Mouse (Mus musculus) right cerebral cortex, postnatal 36 days (tissue): ENCODE data around the gene Rabepk.
"Not testable (repeated sequence)": the region's sequence is repeated elsewhere in the genome, so short reads cannot be mapped to it uniquely, and the experiment has no call there.

Experiments
- DNase-seq, 2 experiments: peaks; one replicate each; pipeline ENCODE4 v3.0.0; 2022; ENCODE audit warnings: low spot score in 2 of 2, mixed read lengths in 1 of 2

Rabepk gene

DNA sequence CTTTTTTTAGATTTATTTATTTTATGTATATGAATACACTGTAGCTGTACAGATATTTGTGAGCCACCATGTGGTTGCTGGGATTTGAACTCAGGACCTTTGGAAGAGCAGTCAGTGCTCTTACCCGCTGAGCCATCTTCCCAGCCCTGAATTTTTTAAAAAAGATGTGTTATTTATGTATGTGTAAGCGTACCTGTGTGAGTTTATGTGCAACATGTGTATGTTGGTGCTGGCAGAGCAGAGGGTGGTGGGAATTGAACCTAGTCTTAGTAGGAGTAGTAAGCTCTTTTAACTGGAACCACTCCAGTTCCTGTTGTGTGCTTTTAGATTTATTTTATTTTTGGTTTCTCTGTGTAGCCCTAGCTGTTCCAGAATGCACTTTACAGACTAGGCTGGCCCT is 4.5 kb upstream of the Rabepk start:
- DNase-seq: no peak

DNA sequence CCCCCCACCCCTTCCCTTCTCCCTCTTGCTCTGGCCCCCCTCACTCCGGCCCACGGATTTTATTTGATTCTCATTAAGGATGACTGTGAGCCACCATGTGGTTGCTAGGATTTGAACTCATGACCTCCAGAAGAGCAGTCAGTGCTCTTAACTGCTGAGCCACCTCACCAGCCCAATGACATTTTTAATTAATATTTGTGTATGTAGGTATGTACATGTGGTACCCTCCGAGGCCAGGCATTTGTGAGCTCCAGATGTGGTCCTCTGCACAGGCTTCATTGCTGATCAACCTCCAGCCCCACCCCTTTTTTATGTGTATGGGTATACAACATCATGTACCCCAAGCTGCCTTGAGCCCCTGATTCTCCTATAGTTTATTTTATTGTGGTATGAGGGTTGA is 4.0 kb upstream of the Rabepk start:
- no peak for DNase-seq

DNA sequence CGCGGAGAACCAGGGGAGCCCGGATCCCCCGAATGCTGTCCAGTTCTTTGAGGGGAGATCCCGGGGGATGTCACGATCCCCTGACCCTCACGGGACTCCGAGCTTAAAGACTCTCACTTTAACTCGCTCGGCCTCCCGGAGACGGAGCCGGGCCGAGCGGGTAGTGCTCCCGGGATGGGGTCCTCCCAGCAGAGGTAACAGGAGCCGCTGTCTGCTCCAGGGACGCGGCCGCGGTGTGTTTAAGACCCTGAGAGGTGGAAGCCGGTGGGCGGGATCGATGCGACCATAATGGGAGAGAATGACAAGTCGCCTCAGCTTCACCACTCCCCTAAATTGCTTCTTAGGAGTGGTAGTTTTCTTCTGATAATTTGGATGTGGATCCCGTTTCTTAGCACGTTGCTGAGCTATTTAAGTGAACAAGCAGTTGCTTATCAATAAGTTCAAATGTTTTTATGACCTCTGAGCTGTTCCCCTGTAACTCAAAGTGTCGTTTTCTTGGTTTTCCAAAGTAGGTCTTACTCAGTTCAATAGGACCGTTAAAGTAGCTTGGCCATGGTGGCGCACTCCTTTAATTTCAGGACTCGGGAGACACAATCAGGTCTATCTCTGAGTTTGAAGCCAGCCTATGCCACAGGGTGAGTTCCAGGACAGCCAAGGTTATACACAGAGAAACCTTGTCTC is 3.0 kb upstream of the Rabepk start:
- DNase-seq: not testable (repeated sequence)

DNA sequence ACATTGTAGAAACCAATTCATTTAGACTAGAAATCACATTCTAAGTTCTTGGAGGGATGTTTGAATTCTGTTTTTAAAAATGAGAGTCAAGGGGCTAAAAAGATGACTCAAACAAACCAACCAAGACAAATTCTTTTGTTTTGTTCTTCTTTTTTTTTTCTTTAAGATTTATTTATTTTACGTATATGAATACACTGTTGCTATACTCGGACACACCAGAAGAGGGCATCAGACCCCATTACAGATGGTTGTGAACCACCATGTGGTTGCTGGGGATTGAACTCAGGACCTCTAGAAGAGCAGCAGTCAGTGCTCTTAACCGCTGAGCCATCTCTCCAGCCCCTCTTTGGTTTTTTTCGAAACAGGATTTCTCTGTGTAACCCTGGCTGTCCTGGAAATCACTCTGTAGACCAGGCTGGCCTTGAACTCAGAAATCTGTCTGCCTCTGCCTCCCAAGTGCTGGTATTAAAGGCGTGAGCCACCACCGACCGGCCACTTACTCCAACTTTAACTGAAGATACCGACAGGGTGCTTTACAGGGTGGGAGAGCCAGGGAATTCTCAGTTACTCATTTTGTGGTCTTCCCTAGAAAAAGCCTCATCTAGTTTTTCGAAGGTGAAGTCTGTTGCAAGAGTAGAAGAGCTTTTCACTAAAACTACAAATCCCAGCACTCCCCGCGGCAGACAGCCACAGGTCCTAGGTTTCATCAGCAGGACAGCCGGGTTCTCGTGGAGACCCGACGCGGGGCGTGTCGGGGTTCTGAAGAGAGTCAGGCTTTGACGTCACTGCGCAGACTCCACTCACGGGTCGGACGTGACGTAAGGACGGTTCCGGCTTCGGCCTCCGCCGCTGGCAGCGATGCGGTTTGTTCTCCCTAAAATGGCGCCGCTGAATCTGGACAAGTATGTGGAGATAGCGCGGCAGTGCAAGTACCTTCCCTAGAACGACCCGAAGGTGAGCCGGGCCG is 2.1 kb upstream of the Rabepk start:
- DNase-seq: peak; percentile 98 to 99

DNA sequence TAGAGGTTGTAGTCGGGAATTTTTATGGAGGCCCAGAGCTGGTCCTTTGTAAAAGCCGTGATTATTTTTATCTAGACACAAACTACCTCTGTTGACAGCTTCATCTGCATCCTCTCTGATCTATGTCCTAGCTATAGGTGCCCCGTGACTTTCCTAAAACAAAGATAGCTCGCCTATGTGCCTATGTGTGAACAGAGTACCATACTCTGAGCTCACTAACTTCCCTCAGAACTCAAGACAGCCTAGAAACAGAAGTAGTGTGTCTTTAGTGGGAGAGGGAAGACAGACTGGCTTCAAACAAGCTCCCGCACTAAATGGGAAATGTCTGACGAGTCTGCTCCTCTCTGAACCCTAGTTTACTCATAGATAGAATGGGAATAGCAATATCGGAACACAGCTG is 659 bp upstream of the Rabepk start:
- no peak for DNase-seq

DNA sequence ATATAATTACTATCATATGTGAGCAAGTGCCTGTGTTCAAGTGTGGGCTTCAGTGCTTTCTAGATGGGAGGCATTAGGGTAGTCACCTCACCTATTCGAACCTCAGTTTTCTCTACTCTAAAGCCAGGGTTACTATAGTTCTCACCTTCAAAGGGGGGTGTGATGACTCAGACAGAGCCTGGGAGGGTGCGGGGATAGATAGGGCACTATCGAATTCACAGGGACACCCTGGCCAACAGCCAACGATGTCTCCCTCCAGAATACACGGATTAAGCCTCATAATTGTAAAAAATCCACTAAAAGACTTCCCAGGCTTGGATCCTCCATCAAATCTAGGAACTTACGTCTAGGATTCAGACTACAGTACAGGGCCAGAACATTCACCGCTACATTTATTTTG is 4.3 kb downstream of the Rabepk start:
- DNase-seq: no peak

DNA sequence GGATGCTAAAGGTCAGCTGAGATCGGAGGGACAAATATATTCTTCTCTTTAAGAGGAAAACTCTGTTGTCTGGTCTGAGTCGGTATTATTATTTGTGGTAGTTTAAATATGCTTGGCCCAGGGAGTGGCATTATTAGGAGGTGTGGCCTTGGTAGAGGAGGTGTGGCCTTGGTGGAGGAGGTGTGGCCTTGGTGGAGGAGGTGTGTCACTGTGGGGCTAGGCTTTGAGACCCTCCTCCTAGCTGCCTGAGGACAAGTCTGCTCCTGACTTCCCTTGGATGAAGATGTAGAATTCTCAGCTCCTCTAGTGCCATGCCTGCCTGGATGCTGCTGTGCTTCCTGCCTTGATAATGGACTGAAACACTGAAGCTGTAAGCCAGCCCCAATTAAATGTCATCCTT is 5.2 kb downstream of the Rabepk start:
- no peak for DNase-seq

DNA sequence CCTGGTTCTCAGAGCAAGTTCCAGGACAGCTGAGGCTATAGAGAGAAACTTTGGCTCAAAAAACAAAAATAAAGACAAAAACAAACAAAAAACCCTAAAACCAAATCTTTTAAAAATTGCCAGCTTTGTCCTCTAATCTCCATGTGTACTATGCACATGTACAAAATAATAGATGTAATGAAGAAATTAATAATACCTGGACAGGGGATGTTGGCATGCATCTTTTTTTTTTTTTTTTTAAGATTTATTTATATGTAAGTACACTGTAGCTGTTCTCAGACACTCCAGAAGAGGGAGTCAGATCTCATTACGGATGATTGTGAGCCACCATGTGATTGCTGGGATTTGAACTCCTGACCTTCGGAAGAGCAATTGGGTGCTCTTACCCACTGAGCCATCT is 7.2 kb downstream of the Rabepk start:
- DNase-seq: not testable (repeated sequence)

DNA sequence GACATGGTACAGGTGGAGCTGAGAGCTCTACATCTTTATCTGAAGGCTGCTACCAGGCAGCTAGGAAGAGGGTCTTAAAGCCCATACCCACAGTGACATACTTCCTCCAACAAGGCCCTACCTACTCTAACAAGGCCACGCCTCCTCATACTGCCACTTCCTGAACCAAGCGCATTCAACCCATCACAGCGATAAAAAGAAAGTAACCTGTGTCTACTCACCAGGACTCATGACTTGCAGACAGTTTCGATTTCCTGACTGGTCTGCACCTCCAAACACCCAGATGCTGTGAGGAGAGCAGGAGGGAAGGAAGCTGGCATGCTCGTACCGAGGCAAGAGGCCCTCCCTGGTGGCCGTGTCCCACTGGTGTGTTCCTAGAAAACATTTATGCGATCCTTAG is 9.4 kb downstream of the Rabepk start:
- DNase-seq: no peak

DNA sequence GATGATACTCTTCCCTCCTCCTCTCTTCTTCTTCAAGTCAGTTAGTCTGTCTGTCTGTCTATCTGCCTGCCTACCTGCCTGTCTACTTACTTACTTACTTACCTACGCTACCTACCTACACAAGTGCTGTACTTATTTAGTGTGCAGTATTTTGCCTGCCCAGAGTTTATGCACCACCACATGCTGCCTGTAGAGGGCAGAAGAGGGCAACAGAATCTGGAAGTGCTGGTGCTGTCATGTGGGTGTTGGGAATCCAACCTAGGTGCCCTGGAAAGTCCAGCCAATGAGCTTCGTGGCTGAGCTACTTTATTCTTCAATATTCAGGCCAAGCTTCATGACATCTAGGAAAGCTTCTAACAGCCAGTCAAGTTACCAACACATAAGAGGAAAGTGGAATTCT is 15.6 kb downstream of the Rabepk start:
- DNase-seq: no peak

DNA sequence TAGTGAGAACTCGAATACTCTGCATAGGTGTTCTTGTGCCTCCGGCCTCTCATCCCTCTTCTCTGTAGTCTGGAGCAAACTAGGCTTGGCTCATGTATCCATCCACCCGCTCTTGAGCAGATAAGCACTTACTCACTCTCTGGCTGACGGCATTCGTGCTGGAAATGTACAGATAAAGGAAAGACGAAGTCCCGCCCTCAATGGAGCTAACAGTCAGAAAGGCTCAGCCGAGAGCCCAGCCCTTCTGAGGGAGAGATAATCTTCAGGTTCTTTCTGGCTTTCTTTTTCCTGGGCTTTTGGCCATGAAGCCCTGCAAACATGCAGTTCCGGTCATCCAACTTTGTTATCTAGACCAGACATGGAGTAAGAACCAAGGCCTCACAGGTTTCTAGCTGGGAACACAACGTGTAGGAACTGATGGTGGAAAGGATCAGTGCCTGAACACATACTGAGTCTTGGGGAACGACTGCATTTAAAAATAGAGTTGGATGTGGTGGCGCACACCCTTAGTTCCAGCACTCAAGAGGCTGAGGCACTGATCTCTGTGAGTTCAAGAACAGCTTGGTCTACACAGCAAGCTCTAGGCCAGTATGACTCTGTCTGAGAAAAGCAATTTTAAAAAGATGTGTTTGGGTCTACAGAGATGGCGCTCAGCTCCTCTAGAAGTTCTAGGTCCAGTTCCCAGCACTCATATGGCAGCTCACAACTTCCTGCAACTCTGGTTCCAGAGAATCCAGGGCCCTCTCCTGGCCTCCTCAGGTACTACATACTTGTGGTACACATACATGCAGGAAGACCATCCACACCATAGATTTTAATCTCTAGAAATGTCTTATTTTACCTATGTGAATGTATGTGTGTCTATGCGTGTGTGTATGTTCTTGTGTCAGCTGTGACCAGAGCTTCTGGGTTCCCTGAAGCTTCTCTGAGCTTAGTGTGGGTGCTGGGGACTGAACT is 16.4 kb downstream of the Rabepk start:
- no peak for DNase-seq

DNA sequence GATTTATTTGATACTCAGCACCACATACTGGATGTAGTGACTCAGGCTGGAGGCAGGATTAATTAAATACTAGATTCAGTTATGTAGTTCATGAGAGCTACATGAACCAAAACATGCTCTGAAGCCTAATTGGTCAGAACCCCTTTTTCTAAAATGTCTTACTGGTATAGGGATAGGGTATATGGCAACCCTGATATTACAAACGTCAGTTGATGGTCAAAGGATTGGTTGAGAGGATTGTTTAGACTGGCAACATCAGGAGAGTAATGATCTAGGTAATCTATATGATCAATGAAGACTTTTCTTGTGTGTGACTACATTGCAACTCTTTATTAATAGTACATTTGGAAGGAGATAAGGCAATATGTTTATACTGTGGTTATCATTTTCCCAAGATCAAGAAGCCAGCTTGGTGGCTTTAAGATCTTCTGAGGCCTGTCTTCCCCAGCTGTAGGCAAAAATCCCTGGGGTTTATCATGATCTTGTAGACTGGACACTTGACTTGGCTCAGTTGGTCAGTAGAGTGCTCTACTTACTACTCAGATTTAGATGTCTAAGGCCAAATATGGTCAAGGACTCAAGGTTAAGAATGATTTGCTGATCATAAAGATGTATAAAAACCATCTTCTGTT is 22.4 kb downstream of the Rabepk start:
- DNase-seq: no peak

DNA sequence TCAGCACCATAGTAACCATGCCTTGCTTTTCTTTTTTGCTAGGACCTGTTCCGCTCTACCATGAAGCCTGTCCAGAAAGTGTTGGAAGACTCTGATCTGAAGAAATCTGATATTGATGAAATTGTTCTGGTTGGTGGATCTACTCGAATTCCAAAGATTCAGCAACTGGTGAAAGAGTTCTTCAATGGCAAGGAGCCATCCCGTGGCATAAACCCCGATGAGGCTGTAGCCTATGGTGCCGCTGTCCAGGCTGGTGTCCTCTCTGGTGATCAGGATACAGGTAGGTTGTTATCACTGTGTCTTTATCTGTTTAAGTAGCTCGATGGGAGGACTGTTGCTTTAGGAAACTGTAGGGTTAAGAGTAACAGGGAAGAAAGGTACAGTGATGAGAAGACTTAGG is 25.2 kb downstream of the Rabepk start:
- no peak for DNase-seq

DNA sequence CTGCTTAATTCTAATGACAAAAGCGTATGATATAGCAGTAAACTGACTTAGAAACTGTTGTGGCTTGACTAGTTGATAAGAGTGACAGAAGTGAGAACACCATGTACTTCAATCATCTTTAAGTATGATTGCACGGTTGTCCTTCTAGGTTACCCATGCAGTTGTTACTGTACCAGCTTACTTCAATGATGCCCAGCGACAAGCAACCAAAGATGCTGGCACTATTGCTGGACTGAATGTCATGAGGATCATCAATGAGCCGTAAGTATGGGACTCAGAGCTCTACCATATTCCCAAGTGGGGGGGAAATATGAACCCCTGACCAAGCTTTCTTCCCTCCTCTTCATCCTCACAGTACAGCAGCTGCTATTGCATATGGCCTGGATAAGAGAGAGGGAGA is 26.0 kb downstream of the Rabepk start:
- DNase-seq: no peak

DNA sequence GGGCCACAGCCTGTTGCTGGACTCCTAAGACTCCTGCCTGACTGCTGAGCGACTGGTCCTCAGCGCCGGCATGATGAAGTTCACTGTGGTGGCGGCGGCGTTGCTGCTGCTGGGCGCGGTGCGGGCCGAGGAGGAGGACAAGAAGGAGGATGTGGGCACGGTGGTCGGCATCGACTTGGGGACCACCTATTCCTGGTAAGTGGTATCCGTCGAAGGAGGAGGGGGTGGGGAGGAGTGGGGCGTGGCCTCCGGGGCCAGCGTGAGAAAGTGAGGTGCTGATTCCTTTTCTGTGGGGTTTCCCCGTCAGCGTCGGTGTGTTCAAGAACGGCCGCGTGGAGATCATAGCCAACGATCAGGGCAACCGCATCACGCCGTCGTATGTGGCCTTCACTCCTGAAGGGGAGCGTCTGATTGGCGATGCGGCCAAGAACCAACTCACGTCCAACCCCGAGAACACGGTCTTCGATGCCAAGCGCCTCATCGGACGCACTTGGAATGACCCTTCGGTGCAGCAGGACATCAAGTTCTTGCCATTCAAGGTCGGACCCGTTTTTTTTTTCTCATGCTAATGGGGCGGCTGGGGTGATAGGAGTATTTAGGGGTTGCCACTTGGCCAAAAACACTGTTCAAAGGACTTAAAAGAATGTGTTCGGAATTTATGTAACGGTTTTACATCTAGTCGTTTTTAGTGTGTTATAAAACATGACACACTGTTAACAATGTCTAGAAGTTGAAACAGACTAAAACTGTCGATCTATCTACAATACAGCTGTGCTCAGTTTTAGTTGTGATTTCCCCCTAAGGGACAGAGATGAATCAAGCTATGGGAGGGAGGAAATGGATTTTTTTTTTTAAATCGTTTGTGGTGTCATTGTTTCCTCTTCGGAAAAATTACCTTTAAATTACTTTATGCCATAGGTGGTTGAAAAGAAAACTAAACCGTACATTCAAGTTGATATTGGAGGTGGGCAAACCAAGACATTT is 27.2 kb downstream of the Rabepk start:
- peak in 1 of 2 experiments; percentile 20 for DNase-seq

DNA sequence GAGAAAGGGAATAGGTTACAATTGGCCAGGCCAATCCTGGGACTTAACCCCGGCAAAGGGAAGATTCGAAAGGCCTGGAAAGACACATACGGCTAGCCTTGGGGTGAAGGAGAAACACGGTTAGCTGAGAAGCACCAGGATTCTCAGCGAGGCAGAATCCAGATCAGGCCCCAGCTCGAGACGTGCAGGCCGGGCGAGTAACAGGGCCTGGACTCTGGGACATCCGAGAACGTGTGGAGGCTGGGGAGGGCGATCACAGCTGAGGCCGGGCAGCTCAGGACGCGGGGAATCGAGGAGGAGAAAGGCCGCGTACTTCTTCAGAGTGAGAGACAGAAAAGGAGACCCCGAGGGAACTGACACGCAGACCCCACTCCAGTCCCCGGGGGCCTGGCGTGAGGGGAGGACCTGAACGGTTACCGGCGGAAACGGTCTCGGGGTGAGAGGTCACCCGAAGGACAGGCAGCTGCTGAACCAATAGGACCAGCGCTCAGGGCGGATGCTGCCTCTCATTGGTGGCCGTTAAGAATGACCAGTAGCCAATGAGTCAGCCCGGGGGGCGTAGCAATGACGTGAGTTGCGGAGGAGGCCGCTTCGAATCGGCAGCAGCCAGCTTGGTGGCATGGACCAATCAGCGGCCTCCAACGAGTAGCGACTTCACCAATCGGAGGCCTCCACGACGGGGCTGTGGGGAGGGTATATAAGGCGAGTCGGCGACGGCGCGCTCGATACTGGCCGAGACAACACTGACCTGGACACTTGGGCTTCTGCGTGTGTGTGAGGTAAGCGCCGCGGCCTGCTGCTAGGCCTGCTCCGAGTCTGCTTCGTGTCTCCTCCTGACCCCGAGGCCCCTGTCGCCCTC is 28.1 kb downstream of the Rabepk start, which contains the start of gene Hspa5:
Gene Hspa5, plus strand, starts transcription at position 603 of the 859 bp plus-strand sequence.
- peak; percentile 100 for DNase-seq

DNA sequence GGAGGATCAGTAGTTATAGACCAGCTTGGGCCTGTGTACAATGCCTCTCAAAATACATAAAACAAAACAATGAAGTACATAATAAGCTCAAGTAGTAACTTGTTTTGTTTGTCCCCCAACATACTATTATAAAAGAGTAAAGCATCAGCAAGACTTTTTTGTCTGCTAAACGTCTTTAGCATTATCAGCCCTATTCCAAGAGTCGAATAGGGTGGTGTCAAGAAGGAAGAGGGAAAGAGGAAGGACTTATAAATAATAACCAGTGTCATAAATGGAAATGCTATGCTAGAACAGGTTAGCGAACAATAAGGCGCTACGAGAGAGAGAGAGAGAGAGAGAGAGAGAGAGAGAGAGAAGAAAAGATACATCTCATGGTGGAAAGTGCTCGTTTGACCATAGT is 28.8 kb downstream of the Rabepk start:
- no peak for DNase-seq

DNA sequence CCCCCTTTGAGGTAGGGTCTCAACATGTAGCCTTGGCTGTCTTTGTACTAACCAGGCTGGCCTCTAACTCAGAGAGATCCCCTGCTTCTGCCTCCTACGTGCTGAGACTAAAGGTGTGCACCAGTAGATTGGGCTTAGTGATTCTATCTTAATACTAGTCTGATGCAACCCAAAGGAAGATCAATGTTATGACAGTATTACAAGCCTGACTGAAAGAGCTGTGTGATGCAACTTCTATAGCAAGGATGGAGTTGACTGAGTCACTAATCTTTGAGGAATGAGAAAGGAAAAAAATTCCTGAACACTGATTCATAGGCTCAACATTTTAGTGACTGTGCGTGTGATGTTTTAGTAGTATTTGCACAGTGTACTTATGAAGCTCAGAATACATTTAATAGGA is 29.7 kb downstream of the Rabepk start:
- no peak for DNase-seq

DNA sequence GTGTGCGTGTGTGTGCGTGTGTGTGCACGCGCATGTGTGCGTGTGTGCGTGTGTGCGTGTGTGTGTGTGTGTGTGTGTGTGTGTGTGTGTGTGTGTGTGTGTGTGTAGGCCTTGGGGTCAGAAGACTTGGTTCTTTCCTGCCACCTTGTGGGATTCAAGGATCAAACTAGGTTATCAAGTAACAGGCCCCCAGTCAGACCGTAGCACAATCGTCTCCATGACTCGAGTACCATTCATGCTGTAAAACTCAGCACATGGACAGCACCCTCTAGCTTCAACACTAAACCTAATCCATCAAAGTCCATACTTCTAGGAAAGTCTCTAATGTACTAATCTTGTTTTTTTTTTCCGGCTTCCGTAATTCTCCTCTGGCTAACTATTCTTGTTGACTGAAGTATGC is 34.9 kb downstream of the Rabepk start:
- no peak for DNase-seq
